Mouse (Mus musculus) bone marrow, adult 2 months (tissue): ENCODE results near the gene Cdh1.

Experiments
- CTCF ChIP-seq: fragments of 200-500 bp; IDR thresholded peaks from 2 replicates; pipeline ENCODE4 v1.5.1; 2011; ENCODE audit warnings: low read length, control low read depth; ENCODE audit not compliant: control insufficient read depth, insufficient read depth
- POLR2A ChIP-seq: fragments of 200-500 bp; IDR thresholded peaks from 2 replicates; pipeline ENCODE4 v1.6.1; 2011; ENCODE audit warnings: low read depth, mild to moderate bottlenecking, control low read depth, low read length, borderline replicate concordance; ENCODE audit not compliant: control insufficient read depth

DNA sequence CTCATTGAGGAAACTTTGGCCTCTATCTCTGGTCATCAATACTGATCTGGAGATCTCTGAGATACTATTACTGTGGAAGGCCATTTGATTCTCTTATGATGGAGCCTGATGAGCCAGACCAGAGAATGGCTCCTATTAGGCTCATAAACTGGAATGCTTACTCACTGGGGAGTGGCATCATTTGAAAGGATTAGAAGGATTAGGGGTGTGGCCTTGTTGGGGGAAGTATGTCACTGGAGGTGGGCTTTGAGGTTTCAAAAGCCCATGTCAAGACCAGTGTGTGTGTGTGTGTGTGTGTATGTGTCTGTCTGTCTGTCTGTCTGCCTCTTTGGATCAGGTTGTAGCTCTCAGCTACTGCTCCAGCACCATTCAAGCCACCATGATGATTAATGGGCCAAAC, 20.8 kb downstream of the Cdh1 start:
- TF ChIP-seq CTCF (no peak), POLR2A (no peak)
